Mouse (Mus musculus) cortical plate, adult 2 months (tissue): ENCODE measurements around the gene Slc12a3.

Experiments
- CTCF ChIP-seq: fragments of 200-500 bp; IDR thresholded peaks from 2 replicates; pipeline ENCODE4 v1.5.1; 2011; ENCODE audit warnings: mild to moderate bottlenecking, control low read depth, low read length; ENCODE audit not compliant: insufficient read depth; ENCODE audit errors: extremely low read depth
- POLR2A ChIP-seq: fragments of 200-500 bp; IDR thresholded peaks from 2 replicates; pipeline ENCODE4 v1.6.1; 2011; ENCODE audit warnings: mild to moderate bottlenecking, low read length, control low read depth; ENCODE audit not compliant: insufficient read depth; ENCODE audit errors: extremely low read depth

DNA sequence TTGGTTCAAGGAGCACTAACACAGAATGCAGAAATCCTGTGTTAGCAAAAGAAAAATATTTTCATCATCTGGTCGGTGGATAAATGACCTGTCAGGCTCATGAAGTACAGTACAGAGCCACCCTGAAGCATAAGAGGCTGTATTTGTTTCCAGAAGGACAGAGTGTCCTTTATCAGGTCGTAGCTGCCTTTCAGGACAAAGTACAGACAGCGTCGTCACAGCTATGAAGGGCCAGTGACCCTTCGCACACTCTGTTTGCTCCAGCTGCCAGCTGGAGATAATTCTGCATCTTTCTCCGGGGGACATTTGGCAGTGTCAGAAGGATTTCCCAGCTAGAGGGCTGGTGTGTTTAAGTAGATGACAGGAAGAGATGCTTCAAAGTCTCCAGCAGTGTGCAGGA, 63.6 kb downstream of the Slc12a3 start:
- TF ChIP-seq CTCF = no peak
- no peak for TF ChIP-seq POLR2A
